Mouse (Mus musculus) erythroid progenitor cell, adult 5-6 weeks (primary cell): ENCODE measurements at regions not wholly inside any gene's neighbourhood (a gene's known extent, or its start where the extent isn't known, plus 50 kb on each side); places are given as distances from the start of the nearest gene placed in this dataset.
"Not testable (repeated sequence)": the region's sequence is repeated elsewhere in the genome, so short reads cannot be mapped to it uniquely, and the experiment has no call there.

Source experiments
- ATAC-seq: replicated peaks from 2 replicates; pipeline ENCODE4 v1.8.0; 2016; ENCODE audit warnings: moderate number of reproducible peaks, mild to moderate bottlenecking, moderate TSS enrichment, inconsistent platforms; ENCODE audit not compliant: poor library complexity, low FRiP score, severe bottlenecking

- ATAC-seq = no peak
These were observed 92.7 kb downstream of the Cd24a start for GRCm38 (mm10) chr10:43670745-43671144.

- no peak for ATAC-seq
These were observed 93.7 kb downstream of the Cd24a start for GRCm38 (mm10) chr10:43671785-43672184.

DNA sequence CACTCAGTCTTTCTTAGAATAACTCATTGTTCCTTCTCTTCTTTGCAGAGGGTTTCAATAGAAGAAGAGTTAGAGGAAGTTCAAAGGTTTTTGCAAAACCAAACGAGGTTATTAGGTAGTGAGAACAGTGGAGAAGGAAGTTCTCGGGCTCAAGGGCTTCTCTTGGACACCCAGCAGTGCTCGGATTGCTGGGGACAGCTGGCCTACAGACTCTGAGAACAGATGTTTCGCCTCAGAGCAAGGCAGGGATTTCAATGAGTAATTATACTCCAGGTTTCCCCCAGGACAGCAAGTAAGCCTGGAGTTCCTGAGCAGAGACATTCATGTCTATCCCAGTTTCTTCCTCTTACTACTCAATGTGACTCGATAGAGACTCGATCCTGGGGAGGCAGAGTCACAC, 94.4 kb downstream of the Cd24a start:
- ATAC-seq = no peak

DNA sequence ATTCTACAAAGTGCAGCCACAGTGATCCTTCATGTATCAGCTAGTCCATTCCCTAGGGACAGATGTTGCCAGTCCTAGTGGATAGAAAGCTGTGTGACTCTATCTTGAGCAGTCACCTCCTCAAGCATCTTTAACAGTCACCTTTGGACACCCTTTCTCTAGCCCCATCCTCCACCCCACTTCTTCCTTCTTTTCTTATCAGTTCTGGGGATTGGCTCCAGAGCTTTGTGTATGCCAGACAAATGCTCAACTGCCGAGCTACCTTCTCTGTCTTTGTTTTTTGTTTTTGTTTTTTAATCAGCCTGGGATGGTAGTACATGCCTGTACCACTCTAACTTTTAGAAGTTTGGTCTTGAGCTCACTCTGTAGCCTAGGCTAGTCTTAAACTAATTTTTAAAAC, 96.7 kb downstream of the Cd24a start:
- 0 out of 2 replicates have a peak, but pooled peaks have one; percentile 9 for ATAC-seq

DNA sequence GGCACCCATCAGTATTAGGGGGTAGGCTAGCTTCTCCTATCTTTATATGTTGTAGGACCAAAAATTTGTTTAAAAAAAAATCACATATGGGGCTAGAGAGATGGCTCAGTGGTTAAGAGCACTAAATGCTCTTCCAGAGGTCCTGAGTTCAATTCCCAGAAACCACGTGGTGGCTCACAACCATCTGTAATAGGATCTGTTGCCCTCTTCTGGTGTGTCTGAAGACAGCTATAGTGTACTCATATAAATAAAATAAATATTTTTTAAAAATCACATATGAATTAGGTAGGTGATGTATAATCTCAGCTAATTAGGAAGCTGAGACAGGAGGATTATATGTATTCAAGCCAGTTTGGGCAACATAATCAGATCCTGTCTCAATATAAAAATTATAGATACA, 97.4 kb downstream of the Cd24a start:
- not testable (repeated sequence) for ATAC-seq

GRCm38 (mm10) chr10:43676289-43676688, 98.2 kb downstream of the Cd24a start:
- ATAC-seq = peak; percentile 62; the same call in 1 of the 2 replicates

GRCm38 (mm10) chr10:43684247-43685033, 106.4 kb downstream of the Cd24a start:
- 0 out of 2 replicates have a peak, but pooled peaks have one; percentile 26 for ATAC-seq

GRCm38 (mm10) chr10:43689161-43689913, 111.3 kb downstream of the Cd24a start:
- no peak for ATAC-seq

DNA sequence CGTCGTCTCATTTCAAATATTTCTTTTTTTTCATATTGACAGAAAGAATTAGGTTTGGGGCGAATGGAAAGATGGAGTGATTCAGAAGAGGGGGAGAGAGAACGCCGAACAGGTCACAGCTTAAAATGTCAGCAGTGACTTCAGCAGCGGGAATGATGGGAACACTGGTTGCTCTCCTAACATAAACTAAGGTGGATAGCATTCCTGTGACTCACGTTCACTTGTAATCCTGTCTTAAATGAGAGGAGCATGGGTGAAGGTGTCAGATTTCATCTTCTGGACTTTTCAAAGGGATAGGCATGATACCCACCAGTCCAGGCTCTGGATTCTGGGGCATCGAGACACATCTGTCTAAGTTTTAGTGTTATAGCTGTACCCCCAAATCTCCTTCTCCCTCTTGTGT, 111.8 kb downstream of the Cd24a start:
- no peak for ATAC-seq

DNA sequence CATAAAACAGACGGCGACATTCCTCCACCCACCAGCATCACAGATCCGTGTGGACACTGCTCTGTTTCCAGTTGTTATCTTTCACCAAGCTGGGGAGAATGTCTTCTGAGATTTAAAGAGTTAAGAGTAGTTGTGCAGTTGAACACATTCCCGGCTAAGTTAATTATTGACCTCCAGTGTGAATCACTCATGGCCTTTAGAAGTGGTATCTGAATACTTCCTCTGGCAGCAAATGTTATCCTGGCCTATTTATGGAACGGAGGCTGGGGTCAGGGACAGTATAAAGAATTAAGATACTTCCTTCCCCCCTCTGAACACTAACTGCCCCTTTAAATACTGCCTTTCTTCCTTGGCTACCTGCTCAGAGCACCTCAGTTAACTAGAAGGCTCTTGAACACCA, 115.9 kb downstream of the Cd24a start:
- ATAC-seq = no peak

DNA sequence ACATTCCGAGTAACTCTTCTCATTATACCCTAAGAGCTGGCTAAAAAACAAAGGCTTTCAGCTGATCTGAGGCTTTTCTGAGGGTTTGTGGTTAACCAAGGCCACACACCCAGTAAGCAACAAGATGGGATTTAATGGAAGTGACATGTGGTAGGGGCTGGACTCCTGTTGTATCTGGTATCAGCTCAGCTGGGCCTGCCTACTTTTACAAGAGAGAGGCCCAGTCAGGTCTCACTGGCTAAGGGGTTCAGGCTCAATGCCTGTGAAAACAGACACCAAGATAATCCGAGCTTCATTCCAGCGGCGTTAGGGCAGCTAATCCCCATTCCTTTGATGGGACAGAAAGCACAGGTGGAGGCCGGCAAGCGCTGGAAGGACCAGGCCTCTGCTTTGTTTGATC, 116.4 kb downstream of the Cd24a start:
- ATAC-seq = no peak

GRCm38 (mm10) chr10:43695470-43695869, 117.4 kb downstream of the Cd24a start:
- no peak for ATAC-seq

DNA sequence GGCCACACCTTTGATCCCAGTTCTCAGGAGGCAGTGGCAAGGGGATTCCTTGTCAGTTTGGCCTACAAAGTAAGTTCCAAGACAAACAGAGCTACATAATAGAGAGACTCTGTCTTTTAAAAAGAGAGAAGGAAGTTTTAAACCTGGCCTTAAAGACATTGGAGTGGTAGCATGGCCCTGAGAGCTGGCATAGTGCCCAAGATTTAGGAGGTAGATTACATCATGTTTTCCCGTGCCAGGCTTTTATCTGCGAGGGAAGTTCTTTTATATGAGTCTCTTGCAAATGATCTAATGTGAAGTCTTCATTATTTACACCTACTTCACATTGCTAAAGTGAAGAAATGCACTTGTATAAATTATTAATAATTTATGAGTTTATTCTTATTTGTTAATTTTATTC, 119.8 kb downstream of the Cd24a start:
- ATAC-seq = no peak

DNA sequence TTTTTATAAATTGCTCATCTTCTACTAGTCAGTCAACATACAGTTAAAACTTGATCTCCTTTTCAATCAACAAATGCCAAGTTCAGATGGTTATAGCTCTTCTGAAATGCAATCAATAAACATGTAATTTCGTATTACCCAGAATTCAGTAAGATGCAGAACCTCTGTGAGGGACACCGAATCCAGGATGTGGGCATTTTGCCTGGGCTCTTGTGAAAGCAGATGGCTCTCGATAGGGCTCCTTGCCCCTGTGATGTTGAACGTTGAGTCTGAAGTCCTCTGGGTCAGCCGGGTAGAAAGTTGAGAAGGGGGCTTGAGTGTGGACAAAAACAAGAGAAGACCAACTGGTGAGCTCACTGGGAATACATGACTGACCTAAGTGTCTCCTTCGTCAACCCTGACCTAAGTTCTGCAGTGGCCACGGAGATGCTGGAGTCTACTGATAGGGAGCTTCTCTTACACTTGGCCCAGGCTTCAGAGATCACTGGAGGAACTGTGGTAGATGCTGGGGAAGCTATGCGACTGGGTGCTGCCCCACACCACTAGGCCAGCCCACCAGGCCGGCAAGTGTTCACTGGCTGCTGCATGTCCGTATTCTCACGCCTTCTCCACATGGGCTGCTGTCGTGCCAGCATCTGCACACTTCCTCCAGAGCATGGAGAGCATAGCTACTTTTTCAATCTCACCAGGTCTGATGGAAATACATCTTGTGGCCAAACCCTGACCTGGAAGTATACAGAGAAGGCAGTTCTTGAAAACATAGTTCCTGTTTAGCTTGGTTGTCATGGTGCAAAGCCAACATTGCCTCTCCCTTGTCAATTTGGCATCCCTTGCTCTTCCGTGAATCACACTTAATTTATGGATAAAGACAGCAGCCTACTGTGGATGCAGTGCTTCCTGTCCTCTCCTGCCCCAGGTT, 122.5 kb downstream of the Cd24a start:
- ATAC-seq = no peak; the same call in 1 of the 2 replicates

DNA sequence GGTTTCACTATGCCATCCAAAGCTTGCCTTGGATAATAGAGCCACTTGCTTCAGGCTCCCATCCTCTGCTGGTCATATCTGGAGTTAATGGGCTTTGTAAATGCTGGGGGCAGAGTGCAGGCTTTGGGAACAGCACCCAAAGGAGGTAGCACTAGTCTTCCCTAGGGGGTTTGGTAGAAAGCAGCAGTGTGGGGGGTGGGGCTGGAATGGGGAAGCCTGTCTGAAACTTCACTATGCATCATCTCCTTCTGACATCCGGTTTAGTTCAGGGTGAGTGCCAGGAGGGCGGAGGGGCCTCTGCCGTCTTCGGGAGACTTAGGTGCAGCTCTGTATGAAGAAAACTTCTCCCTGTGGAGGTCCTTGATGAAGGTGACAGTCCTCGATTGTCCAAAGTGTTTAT, 124.8 kb downstream of the Cd24a start:
- ATAC-seq = no peak

GRCm38 (mm10) chr10:43706001-43706988, 128.2 kb downstream of the Cd24a start:
- ATAC-seq = peak; percentile 55

GRCm38 (mm10) chr10:43707011-43707410, 128.9 kb downstream of the Cd24a start:
- ATAC-seq = no peak

GRCm38 (mm10) chr10:43707821-43708373, 129.8 kb downstream of the Cd24a start:
- ATAC-seq = no peak
